Mouse (Mus musculus): ENCODE results near the gene R3hdm1. TPM values are rescaled to one million over a fixed set of nuclear protein-coding genes. Genes with fewer than 3 reads are reported as not detected.
"Not testable (repeated sequence)": the region's sequence is repeated elsewhere in the genome, so short reads cannot be mapped to it uniquely, and the experiment has no call there.

The R3hdm1 gene
- polyA plus RNA-seq, 1 experiment = 45.0 TPM

GRCm38 (mm10) chr1:128213261-128213660 is 110.2 kb downstream of the R3hdm1 start:
- no peak overlapping the region for H3K27ac ChIP-seq (ENCODE audit: insufficient read depth, low read depth, low read length)
- TF ChIP-seq POLR2A (IDR thresholded peaks at IDR 0.05; ENCODE audit: borderline replicate concordance, low read depth, low read length) = no peak
- no peak for TF ChIP-seq CTCF (IDR thresholded peaks at IDR 0.05; ENCODE audit: low read depth, low read length)
- no peak overlapping the region for H3K4me3 ChIP-seq (ENCODE audit: insufficient read depth, low read length)
- H3K4me1 ChIP-seq (ENCODE audit: control insufficient read depth, insufficient read depth, low read length) = no peaks in the 10 kb centered on the region

DNA sequence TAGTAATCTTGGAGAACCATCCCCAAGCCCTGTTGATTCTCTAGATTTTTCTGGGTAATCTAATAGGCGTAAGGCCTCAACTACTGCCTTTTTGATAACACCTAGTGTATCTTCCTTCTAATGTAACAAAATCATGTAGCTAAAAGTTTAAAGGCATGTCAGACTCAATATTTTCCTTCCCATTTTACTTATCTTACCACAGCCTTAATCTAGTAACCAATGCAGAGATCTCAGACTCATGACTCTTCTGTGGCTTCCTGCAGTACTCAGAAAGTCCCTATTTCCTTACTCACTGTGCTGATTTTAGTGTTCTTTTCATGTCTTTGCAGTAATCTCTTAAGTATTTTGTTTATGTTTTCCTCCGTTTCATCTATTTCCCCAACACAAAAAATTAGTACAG is 118.8 kb downstream of the R3hdm1 start:
- Histone ChIP-seq H3K27ac (ENCODE audit: insufficient read depth, low read depth, low read length) (no peak overlapping the region), H3K4me3 (ENCODE audit: insufficient read depth, low read length) (no peak overlapping the region), H3K4me1 (ENCODE audit: control insufficient read depth, insufficient read depth, low read length) (no peaks in the 10 kb centered on the region)
- TF ChIP-seq CTCF (IDR thresholded peaks at IDR 0.05; ENCODE audit: low read depth, low read length) (no peak), POLR2A (IDR thresholded peaks at IDR 0.05; ENCODE audit: borderline replicate concordance, low read depth, low read length) (no peak)

DNA sequence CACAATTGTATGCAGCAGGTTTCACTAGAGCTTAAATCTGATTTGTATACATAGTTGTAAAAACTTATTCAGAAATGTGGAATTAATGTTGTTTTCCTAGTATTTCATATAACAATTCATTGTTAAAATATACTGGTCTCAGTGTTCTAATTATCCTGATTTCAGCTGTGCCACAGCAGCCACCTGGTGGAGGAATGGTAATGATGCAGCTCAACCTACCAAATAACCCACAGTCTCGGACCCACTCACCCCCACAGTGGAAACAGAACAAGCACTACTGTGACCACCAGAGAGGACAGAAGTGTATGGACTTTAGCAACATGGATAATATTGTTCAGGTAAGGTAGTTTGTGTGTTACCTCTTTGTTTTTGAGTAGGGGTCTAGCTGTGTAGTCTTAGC is 120.2 kb downstream of the R3hdm1 start:
- TF ChIP-seq POLR2A (IDR thresholded peaks at IDR 0.05; ENCODE audit: borderline replicate concordance, low read depth, low read length) = no peak
- no peak for TF ChIP-seq CTCF (IDR thresholded peaks at IDR 0.05; ENCODE audit: low read depth, low read length)
- no peak overlapping the region for H3K4me3 ChIP-seq (ENCODE audit: insufficient read depth, low read length)
- no peak overlapping the region for H3K27ac ChIP-seq (ENCODE audit: insufficient read depth, low read depth, low read length)
- no peaks in the 10 kb centered on the region for H3K4me1 ChIP-seq (ENCODE audit: control insufficient read depth, insufficient read depth, low read length)

DNA sequence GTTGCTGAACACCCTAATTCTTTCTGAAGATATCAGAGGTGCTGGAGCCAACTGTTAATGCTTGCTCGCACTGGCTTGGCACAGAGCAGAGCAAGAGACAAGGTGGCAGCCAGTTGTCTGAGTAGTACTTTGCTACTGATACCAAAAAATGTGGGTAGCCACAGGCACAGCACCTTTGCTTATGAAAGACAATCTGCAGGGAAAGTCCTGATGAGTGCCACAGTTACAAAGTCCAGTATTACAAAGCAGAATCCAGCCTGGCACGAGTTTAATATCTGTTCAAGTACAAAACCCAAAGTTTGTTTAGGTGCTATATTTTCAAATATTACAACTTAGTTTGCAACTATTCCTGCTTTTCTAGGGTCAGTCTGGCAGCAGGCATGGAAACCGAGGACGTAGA is 132.1 kb downstream of the R3hdm1 start:
- no peaks in the 10 kb centered on the region for H3K4me1 ChIP-seq (ENCODE audit: control insufficient read depth, insufficient read depth, low read length)
- TF ChIP-seq CTCF (IDR thresholded peaks at IDR 0.05; ENCODE audit: low read depth, low read length) (no peak), POLR2A (IDR thresholded peaks at IDR 0.05; ENCODE audit: borderline replicate concordance, low read depth, low read length) (no peak)

DNA sequence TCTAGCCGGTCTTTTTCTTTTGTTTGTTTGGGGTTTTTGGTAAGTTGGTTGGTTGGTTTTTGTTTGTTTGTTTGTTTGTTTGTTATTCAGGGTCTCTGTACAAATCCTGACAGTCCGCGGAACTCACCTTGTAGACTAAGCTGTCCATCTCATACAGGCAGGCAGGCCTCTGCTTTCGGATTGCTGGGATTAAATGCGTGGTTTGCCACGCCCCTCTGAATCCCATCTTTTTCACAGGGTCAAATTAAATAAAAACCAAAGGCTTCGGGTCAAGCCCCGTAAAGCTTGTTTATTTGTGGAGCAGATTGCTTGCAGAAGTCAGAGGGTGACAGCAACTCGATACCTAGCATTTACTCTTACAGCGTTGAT is 140.5 kb downstream of the R3hdm1 start, which contains the start of gene Ubxn4:
Gene Ubxn4 (plus strand): TSS at position 338 of the 369 bp plus-strand sequence.
- no peak for TF ChIP-seq POLR2A (IDR thresholded peaks at IDR 0.05; ENCODE audit: borderline replicate concordance, low read depth, low read length)
- TF ChIP-seq CTCF (IDR thresholded peaks at IDR 0.05; ENCODE audit: low read depth, low read length) = no peak
- Histone ChIP-seq H3K4me1 (ENCODE audit: control insufficient read depth, insufficient read depth, low read length) (peaks cover 7% of the 10 kb centered on the region), H3K4me3 (ENCODE audit: insufficient read depth, low read length) (peak within 1 kb of the TSS; percentile 69), H3K27ac (ENCODE audit: insufficient read depth, low read depth, low read length) (peak within 1 kb of the TSS; percentile 49)

More for the DNA sequence above, 132.1 kb downstream of the R3hdm1 start:
- Histone ChIP-seq H3K27ac (ENCODE audit: insufficient read depth, low read depth, low read length) (no peak overlapping the region), H3K4me3 (ENCODE audit: insufficient read depth, low read length) (no peak overlapping the region)

DNA sequence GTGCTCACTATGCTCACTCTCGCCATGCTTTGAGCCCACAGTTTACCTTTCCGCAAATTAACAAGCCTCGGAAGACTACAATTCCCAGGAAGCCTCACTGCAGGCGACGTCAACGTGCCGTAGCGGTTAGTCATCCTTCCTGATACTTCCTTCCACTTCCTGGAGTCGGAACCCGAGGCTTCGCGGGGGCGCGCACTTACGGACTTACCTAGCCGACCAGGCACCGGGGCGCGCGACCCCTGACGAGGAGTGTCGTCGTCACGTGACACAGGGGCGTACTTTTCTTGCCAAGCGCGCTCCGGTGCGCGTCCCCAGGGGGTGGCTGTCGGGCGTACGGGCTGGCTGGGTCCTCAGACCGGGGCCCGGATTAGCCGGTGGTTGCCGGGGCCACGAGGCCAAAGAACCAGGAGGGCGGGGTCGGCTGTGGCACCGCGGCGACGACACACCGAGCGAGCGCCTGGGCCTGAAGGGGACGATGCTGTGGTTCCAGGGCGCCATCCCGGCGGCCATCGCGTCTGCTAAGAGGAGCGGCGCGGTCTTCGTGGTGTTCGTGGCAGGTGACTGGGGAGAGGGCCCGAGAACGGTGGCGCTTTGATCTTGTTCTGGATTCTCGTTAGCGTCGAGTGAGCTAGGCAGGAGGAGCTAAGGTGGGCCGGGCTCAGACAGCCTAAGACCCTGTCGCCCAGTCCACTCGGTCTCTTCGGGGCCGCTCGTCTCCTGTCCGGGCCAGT is 141.1 kb downstream of the R3hdm1 start:
- Histone ChIP-seq H3K4me1 (ENCODE audit: control insufficient read depth, insufficient read depth, low read length) (peaks cover 7% of the 10 kb centered on the region), H3K27ac (ENCODE audit: insufficient read depth, low read depth, low read length) (peak overlapping the region; percentile 49), H3K4me3 (ENCODE audit: insufficient read depth, low read length) (peak overlapping the region; percentile 69)
- TF ChIP-seq CTCF (IDR thresholded peaks at IDR 0.05; ENCODE audit: low read depth, low read length) (no peak), POLR2A (IDR thresholded peaks at IDR 0.05; ENCODE audit: borderline replicate concordance, low read depth, low read length) (no peak)

GRCm38 (mm10) chr1:128244727-128245355 is 141.7 kb downstream of the R3hdm1 start:
- Histone ChIP-seq H3K27ac (ENCODE audit: insufficient read depth, low read depth, low read length) (peak overlapping the region; percentile 49), H3K4me1 (ENCODE audit: control insufficient read depth, insufficient read depth, low read length) (peaks cover 7% of the 10 kb centered on the region), H3K4me3 (ENCODE audit: insufficient read depth, low read length) (peak overlapping the region; percentile 69)
- TF ChIP-seq POLR2A (IDR thresholded peaks at IDR 0.05; ENCODE audit: borderline replicate concordance, low read depth, low read length) (no peak), CTCF (IDR thresholded peaks at IDR 0.05; ENCODE audit: low read depth, low read length) (no peak)

DNA sequence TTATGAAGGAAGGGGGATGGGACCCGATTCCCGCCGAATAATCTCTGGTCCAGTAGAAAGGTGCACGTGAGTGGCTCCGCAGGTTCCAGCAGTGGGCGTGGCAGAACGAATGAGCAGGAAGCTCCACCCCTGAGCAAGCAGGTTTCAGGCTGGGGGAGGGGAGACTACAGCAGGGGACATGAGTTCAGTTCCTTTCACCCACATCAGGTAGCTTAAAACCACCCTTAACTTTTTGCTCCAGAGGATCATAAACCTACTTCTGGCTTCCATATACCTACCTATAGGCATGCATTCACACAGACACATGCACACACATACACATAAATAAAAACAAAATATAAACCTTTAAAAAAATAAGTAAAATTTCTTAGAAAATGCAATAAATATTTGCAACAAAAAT is 164.0 kb downstream of the R3hdm1 start:
- H3K27ac ChIP-seq (ENCODE audit: insufficient read depth, low read depth, low read length); H3K4me3 ChIP-seq (ENCODE audit: insufficient read depth, low read length); H3K4me1 ChIP-seq (ENCODE audit: control insufficient read depth, insufficient read depth, low read length): not testable (repeated sequence)

- H3K4me1 ChIP-seq (ENCODE audit: control insufficient read depth, insufficient read depth, low read length) = no peaks in the 10 kb centered on the region
- no peak for TF ChIP-seq POLR2A (IDR thresholded peaks at IDR 0.05; ENCODE audit: borderline replicate concordance, low read depth, low read length)
- no peak for TF ChIP-seq CTCF (IDR thresholded peaks at IDR 0.05; ENCODE audit: low read depth, low read length)
- H3K27ac ChIP-seq (ENCODE audit: insufficient read depth, low read depth, low read length) = no peak overlapping the region
- no peak overlapping the region for H3K4me3 ChIP-seq (ENCODE audit: insufficient read depth, low read length)
Observed at GRCm38 (mm10) chr1:128270731-128271130, 167.6 kb downstream of the R3hdm1 start.

- TF ChIP-seq CTCF (IDR thresholded peaks at IDR 0.05; ENCODE audit: low read depth, low read length) (no peak), POLR2A (IDR thresholded peaks at IDR 0.05; ENCODE audit: borderline replicate concordance, low read depth, low read length) (no peak)
- Histone ChIP-seq H3K27ac (ENCODE audit: insufficient read depth, low read depth, low read length) (no peak overlapping the region), H3K4me1 (ENCODE audit: control insufficient read depth, insufficient read depth, low read length) (no peaks in the 10 kb centered on the region), H3K4me3 (ENCODE audit: insufficient read depth, low read length) (no peak overlapping the region)
Observed at GRCm38 (mm10) chr1:128275908-128276307, 172.8 kb downstream of the R3hdm1 start.

All from bone marrow macrophage, adult 2 months (primary cell).